In genomic region chr11:103267346-103268219, GRCm38 (mm10) we compare ENCODE assay signal across 8 mouse cellular contexts. TPM values are rescaled to one million over a fixed set of nuclear protein-coding genes. Genes with fewer than 3 reads are reported as not detected.
DNase-seq lines count a peak whose midpoint lies in the region; ATAC-seq and TF ChIP-seq lines count a peak whose summit lies in the region.

Gene Map3k14 (minus strand): TSS chr11:103267472.

- H3K4me3 ChIP-seq in G1E (ENCODE audit: low read depth, low read length) = peak within 1 kb of the TSS; percentile 89
- peak within 1 kb of the TSS; percentile 75 for H3K4me3 ChIP-seq in forebrain, embryonic 16.5 days (replicated peaks; ENCODE audit: low read length)
- H3K4me3 ChIP-seq in layer of hippocampus, adult 2 months = peak within 1 kb of the TSS; percentile 81
- peak within 1 kb of the TSS; percentile 65 for H3K4me3 ChIP-seq in lung, embryonic 14.5 days (ENCODE audit: low read depth, low read length)
- peak within 1 kb of the TSS; percentile 92 for H3K4me3 ChIP-seq in olfactory bulb, adult 2 months (ENCODE audit: insufficient read depth, low read depth, low read length)
- peak within 1 kb of the TSS; percentile 68 for H3K4me3 ChIP-seq in thymus, adult 2 months (ENCODE audit: control insufficient read depth, insufficient read depth, low read length)

- peak; percentile 95 for ATAC-seq in G1E (ENCODE audit: extremely low read depth, insufficient number of reproducible peaks, low FRiP score, poor library complexity, severe bottlenecking)
- ATAC-seq in forebrain, embryonic 16.5 days = peak; percentile 98
- peak; percentile 99 for ATAC-seq in lung, embryonic 14.5 days (ENCODE audit: insufficient read depth)

- H3K27ac ChIP-seq in forebrain, embryonic 16.5 days (ENCODE audit: low read length) = peak within 1 kb of the TSS; percentile 74
- H3K27ac ChIP-seq in layer of hippocampus, adult 2 months = peak within 1 kb of the TSS; percentile 92
- H3K27ac ChIP-seq in lung, embryonic 14.5 days (ENCODE audit: low read depth) = peak within 1 kb of the TSS; percentile 86
- H3K27ac ChIP-seq in olfactory bulb, adult 2 months (ENCODE audit: insufficient read depth, low read depth, low read length) = peak within 1 kb of the TSS; percentile 68
- peak within 1 kb of the TSS; percentile 37 for H3K27ac ChIP-seq in thymus, adult 2 months (ENCODE audit: control insufficient read depth, insufficient read depth, low read length)

- TF ChIP-seq POLR2A in olfactory bulb, adult 2 months (IDR thresholded peaks at IDR 0.05; ENCODE audit: insufficient read depth, low read depth, low read length) = 0 out of 2 replicates have a peak, but pooled peaks have one; percentile 33
- TF ChIP-seq POLR2A in thymus, adult 2 months (IDR thresholded peaks at IDR 0.05; ENCODE audit: control insufficient read depth, extremely low read depth, insufficient read depth, low read length, poor library complexity) = peak; percentile 69

- peak within 1 kb of the TSS; percentile 85 for H3K4me2 ChIP-seq in forebrain, embryonic 16.5 days (ENCODE audit: low read length)
- H3K4me2 ChIP-seq in lung, embryonic 14.5 days = peak within 1 kb of the TSS; percentile 78

- peaks cover 68% of the 10 kb centered on the region for H3K4me1 ChIP-seq in G1E (ENCODE audit: insufficient read depth, low read depth, low read length)
- H3K4me1 ChIP-seq in forebrain, embryonic 16.5 days (replicated peaks; ENCODE audit: control insufficient read depth, insufficient read depth, low read length) = peaks cover 45% of the 10 kb centered on the region
- H3K4me1 ChIP-seq in lung, embryonic 14.5 days (ENCODE audit: insufficient read depth) = peaks cover 16% of the 10 kb centered on the region
- peaks cover 29% of the 10 kb centered on the region for H3K4me1 ChIP-seq in olfactory bulb, adult 2 months (ENCODE audit: control insufficient read depth, insufficient read depth, low read length)
- peaks cover 31% of the 10 kb centered on the region for H3K4me1 ChIP-seq in thymus, adult 2 months (replicated peaks; ENCODE audit: control insufficient read depth, insufficient read depth, low read length)

- peaks cover 22% of the 10 kb centered on the region for H3K27me3 ChIP-seq in G1E (ENCODE audit: insufficient read depth, low read length)
- H3K27me3 ChIP-seq in forebrain, embryonic 16.5 days (replicated peaks; ENCODE audit: control insufficient read depth, insufficient read depth, low read length) = no peaks in the 10 kb centered on the region
- H3K27me3 ChIP-seq in lung, embryonic 14.5 days (ENCODE audit: insufficient read depth, low read length) = no peaks in the 10 kb centered on the region
- H3K27me3 ChIP-seq in thymus, adult 2 months (ENCODE audit: control insufficient read depth, insufficient read depth, low read length) = no peaks in the 10 kb centered on the region

- peak; percentile 99 for DNase-seq in G1E (ENCODE audit: low spot score)
- DNase-seq in cerebellum, adult 18-20 months = peak; percentile 98 to 100
- peak; percentile 100 for DNase-seq in heart, postnatal 36 days
- peak; percentile 97 to 99 for DNase-seq in layer of hippocampus, adult 2 months (ENCODE audit: low spot score in 2 of 2)
- DNase-seq in lung, embryonic 14.5 days = peak; percentile 99
- peak; percentile 99 for DNase-seq in thymus, adult 2 months

- peaks cover 14% of the 10 kb centered on the region for H3K36me3 ChIP-seq in G1E (replicated peaks)
- H3K36me3 ChIP-seq in forebrain, embryonic 16.5 days (ENCODE audit: control insufficient read depth, insufficient read depth) = no peaks in the 10 kb centered on the region
- H3K36me3 ChIP-seq in lung, embryonic 14.5 days (ENCODE audit: insufficient read depth) = no peaks in the 10 kb centered on the region
- H3K36me3 ChIP-seq in thymus, adult 2 months (ENCODE audit: control insufficient read depth, insufficient read depth, low read length) = no peaks in the 10 kb centered on the region

- H3K9ac ChIP-seq in forebrain, embryonic 16.5 days (replicated peaks; ENCODE audit: low read depth, low read length) = peak within 1 kb of the TSS; percentile 75
- peak within 1 kb of the TSS; percentile 55 for H3K9ac ChIP-seq in lung, embryonic 14.5 days

- 1% methylated on average over 54 of the region's 55 CpGs for WGBS in forebrain, embryonic 16.5 days
- under 1% methylated on average over 55 of the region's 55 CpGs for WGBS in lung, embryonic 14.5 days
- under 1% methylated on average over 55 of the region's 55 CpGs for WGBS in olfactory bulb, adult 2 months
- WGBS in thymus, adult 2 months = 2% methylated on average over 55 of the region's 55 CpGs

- intact Hi-C loops in heart, postnatal 36 days (cut with DNase I) = loop anchor here (1.0 to 2.0 kb wide), 2 partner anchors 21 to 99 kb away; no protein-coding TSS in a partner anchor

- TF ChIP-seq CTCF in G1E (IDR thresholded peaks at IDR 0.05; ENCODE audit: low read depth, low read length) = no peak
- TF ChIP-seq CTCF in layer of hippocampus, adult 2 months (conservative IDR thresholded peaks at IDR 0.05) = no peak
- TF ChIP-seq CTCF in lung, embryonic 14.5 days (IDR thresholded peaks at IDR 0.05; ENCODE audit: low read depth) = no peak
- TF ChIP-seq CTCF in olfactory bulb, adult 2 months (IDR thresholded peaks at IDR 0.05; ENCODE audit: insufficient read depth, low read depth, low read length) = no peak
- peak; percentile 51; the same call in 1 of the 2 replicates for TF ChIP-seq CTCF in thymus, adult 2 months (IDR thresholded peaks at IDR 0.05; ENCODE audit: borderline replicate concordance, control insufficient read depth, extremely low read depth, insufficient read depth, low read length, poor library complexity)

- no peaks in the 10 kb centered on the region for H3K9me3 ChIP-seq in G1E (replicated peaks)
- no peaks in the 10 kb centered on the region for H3K9me3 ChIP-seq in forebrain, embryonic 16.5 days (ENCODE audit: control insufficient read depth, low read length)
- no peaks in the 10 kb centered on the region for H3K9me3 ChIP-seq in lung, embryonic 14.5 days (ENCODE audit: low read depth, low read length)

RNA-seq across cellular contexts. Expression of gene Map3k14, which starts in this region (rescaled TPM):
- total RNA-seq in G1E (2014; fragmentation: Nextera tagmentation) = 10.1 and 10.8 TPM in 2 replicates
- total RNA-seq in G1E (2017) = 3.3 and 4.9 TPM in 2 replicates
- polyA plus RNA-seq in G1E (2012) = 9.4 and 10.8 TPM in 2 replicates
- polyA plus RNA-seq in forebrain, embryonic 16.5 days (2015; fragmentation: Nextera tagmentation; extraction: Ambion mirVana) = 2.8 and 4.8 TPM in 2 replicates
- 1 to 10 TPM; 3.3 to 3.8 TPM for total RNA-seq in heart, postnatal 36 days (2021)
- total RNA-seq in layer of hippocampus, adult 2 months (2021) = 1 to 10 TPM; 3.3 TPM
- 3.1 and 3.9 TPM in 2 replicates for polyA plus RNA-seq in lung, embryonic 14.5 days (2014; fragmentation: Nextera tagmentation; extraction: Ambion mirVana)
- polyA plus RNA-seq in olfactory bulb, adult 2 months (2012; ENCODE audit: insufficient read depth, insufficient read length, low replicate concordance, missing spikeins) = not detected in 2 replicates
- 40.7 and 41.3 TPM in 2 replicates for polyA plus RNA-seq in thymus, adult 2 months (2012; rRNA removed)

Comparison
In these comparisons a context has a peak if more than half of its experiments do, and no peak if none do; other contexts are left out.
1. Peak in every context shown above with its lines: DNase-seq, ATAC-seq, H3K4me3 ChIP-seq and H3K27ac ChIP-seq.
2. H3K27ac ChIP-seq: peak in every context shown above with its lines; median percentile 92 in layer of hippocampus, adult 2 months; 86 in lung, embryonic 14.5 days; 74 in forebrain, embryonic 16.5 days; 68 in olfactory bulb, adult 2 months; 37 in thymus, adult 2 months.